Mouse (Mus musculus) forebrain, embryonic 12.5 days (tissue): ENCODE results near the gene Tmem38a. TPM values are rescaled to one million over a fixed set of nuclear protein-coding genes. Genes with fewer than 3 reads are reported as not detected.

ENCODE experiments used
- ATAC-seq: fragments of 200-750 bp; cut with Nextera tagmentation; 2 replicates; pipeline ENCODE4 v1.8.0; 2017; ENCODE audit warnings: moderate TSS enrichment; ENCODE audit not compliant: low FRiP score
- H3K27ac ChIP-seq: fragments of 300-500 bp; sonication (generic); 2 replicates; pipeline ENCODE4 v1.5.1; 2016; ENCODE audit warnings: mild to moderate bottlenecking
- H3K27me3 ChIP-seq: fragments of 300-500 bp; sonication (generic); 2 replicates; pipeline ENCODE4 v1.6.1; 2016; ENCODE audit warnings: mild to moderate bottlenecking
- H3K36me3 ChIP-seq: fragments of 300-500 bp; sonication (generic); replicated peaks from 2 replicates; pipeline ENCODE4 v1.6.1; 2016; ENCODE audit warnings: mild to moderate bottlenecking
- H3K4me1 ChIP-seq: fragments of 300-500 bp; sonication (generic); 2 replicates; pipeline ENCODE4 v1.6.1; 2016
- H3K4me2 ChIP-seq: fragments of 300-500 bp; sonication (generic); 2 replicates; pipeline ENCODE4 v1.6.1; 2016; ENCODE audit warnings: mild to moderate bottlenecking, moderate library complexity
- H3K4me3 ChIP-seq: fragments of 300-500 bp; sonication (generic); replicated peaks from 2 replicates; pipeline ENCODE4 v1.5.1; 2016; ENCODE audit warnings: mild to moderate bottlenecking
- H3K9ac ChIP-seq: fragments of 300-500 bp; sonication (generic); 2 replicates; pipeline ENCODE4 v1.6.1; 2016; ENCODE audit warnings: mild to moderate bottlenecking
- H3K9me3 ChIP-seq: fragments of 300-500 bp; sonication (generic); 2 replicates; pipeline ENCODE4 v1.6.1; 2016
- whole genome bisulfite sequencing: fragments of 180-500 bp; shearing (Covaris S2); methylation state at CpG from one replicate; pipeline ENCODE4 v1.1.7; 2016; 5-methylcytosine and 5-hydroxymethylcytosine counted together
- polyA plus RNA-seq: library from polyadenylated mRNA; unstranded; fragments of >200 nt; fragmentation: Nextera tagmentation; extraction: Ambion mirVana; gene quantifications from 2 replicates; pipeline ENCODE4 v1.2.1, GENCODE M21; 2016

The Tmem38a gene
- polyA plus RNA-seq = 10.8 and 12.4 TPM in 2 replicates

GRCm38 (mm10) chr8:72571611-72572473, at the start of gene Tmem38a:
Gene Tmem38a, plus strand, starts transcription at chr8:72572055.
- peak; percentile 34 for ATAC-seq
- Histone ChIP-seq H3K4me3 (peak within 1 kb of the TSS; percentile 65), H3K9ac (peak within 1 kb of the TSS; percentile 63), H3K4me1 (peaks cover 28% of the 10 kb centered on the region), H3K27me3 (no peaks in the 10 kb centered on the region), H3K27ac (peak within 1 kb of the TSS; percentile 87), H3K4me2 (peak within 1 kb of the TSS; percentile 80), H3K9me3 (no peaks in the 10 kb centered on the region), H3K36me3 (peaks cover 26% of the 10 kb centered on the region)
- under 1% methylated on average over 43 of the region's 45 CpGs for WGBS

- ATAC-seq = no peak
- Histone ChIP-seq H3K27ac (no peak overlapping the region), H3K9ac (no peak overlapping the region), H3K36me3 (no peaks in the 10 kb centered on the region; the same call in none of the 2 replicates), H3K4me1 (no peaks in the 10 kb centered on the region), H3K27me3 (no peaks in the 10 kb centered on the region), H3K9me3 (no peaks in the 10 kb centered on the region), H3K4me2 (no peak overlapping the region), H3K4me3 (no peak overlapping the region)
- 93% methylated on average over 1 of the region's 1 CpGs for WGBS
These were observed 39.8 kb upstream of the Tmem38a start for GRCm38 (mm10) chr8:72532103-72532502.

- no peak overlapping the region for H3K4me2 ChIP-seq
- H3K9me3 ChIP-seq = no peaks in the 10 kb centered on the region
- no peak for ATAC-seq
- no peaks in the 10 kb centered on the region for H3K27me3 ChIP-seq
- no peak overlapping the region for H3K9ac ChIP-seq
- no peak overlapping the region for H3K27ac ChIP-seq
- no peak overlapping the region for H3K4me3 ChIP-seq
- 93% methylated on average over 3 of the region's 3 CpGs for WGBS
- H3K36me3 ChIP-seq = no peaks in the 10 kb centered on the region; the same call in 1 of the 2 replicates
- H3K4me1 ChIP-seq = no peaks in the 10 kb centered on the region
These were observed 37.0 kb upstream of the Tmem38a start for GRCm38 (mm10) chr8:72534888-72535287.

- no peak overlapping the region for H3K4me3 ChIP-seq
- H3K36me3 ChIP-seq = peaks cover 9% of the 10 kb centered on the region
- no peak overlapping the region for H3K9ac ChIP-seq
- no peaks in the 10 kb centered on the region for H3K27me3 ChIP-seq
- no peak overlapping the region for H3K4me2 ChIP-seq
- no peaks in the 10 kb centered on the region for H3K9me3 ChIP-seq
- H3K27ac ChIP-seq = no peak overlapping the region
- no peaks in the 10 kb centered on the region for H3K4me1 ChIP-seq
- ATAC-seq = no peak
These were observed 32.6 kb upstream of the Tmem38a start for GRCm38 (mm10) chr8:72539234-72539633.

- no peaks in the 10 kb centered on the region for H3K9me3 ChIP-seq
- peak overlapping the region; percentile 84; the same call in 1 of the 2 replicates for H3K27ac ChIP-seq
- WGBS = 2% methylated on average over 27 of the region's 27 CpGs
- peaks cover 13% of the 10 kb centered on the region for H3K36me3 ChIP-seq
- H3K9ac ChIP-seq = peak overlapping the region; percentile 94
- peak overlapping the region; percentile 93 for H3K4me3 ChIP-seq
- no peaks in the 10 kb centered on the region for H3K27me3 ChIP-seq
- peaks cover 30% of the 10 kb centered on the region for H3K4me1 ChIP-seq
- peak; percentile 1; the same call in 1 of the 2 replicates for ATAC-seq
- peak overlapping the region; percentile 96 for H3K4me2 ChIP-seq
These were observed 24.6 kb upstream of the Tmem38a start for GRCm38 (mm10) chr8:72547122-72547801.

- H3K9me3 ChIP-seq = no peaks in the 10 kb centered on the region
- peak within 1 kb of the TSS; percentile 96 for H3K4me2 ChIP-seq
- peak within 1 kb of the TSS; percentile 93 for H3K4me3 ChIP-seq
- peak within 1 kb of the TSS; percentile 91 for H3K27ac ChIP-seq
- WGBS = under 1% methylated on average over 76 of the region's 92 CpGs
- peak within 1 kb of the TSS; percentile 94 for H3K9ac ChIP-seq
- H3K36me3 ChIP-seq = peaks cover 13% of the 10 kb centered on the region
- no peaks in the 10 kb centered on the region for H3K27me3 ChIP-seq
- H3K4me1 ChIP-seq = peaks cover 30% of the 10 kb centered on the region
- peak; percentile 95 for ATAC-seq
These were observed 23.8 kb upstream of the Tmem38a start, which contains the start of gene Med26 for GRCm38 (mm10) chr8:72547802-72548643. Gene Med26, minus strand, starts transcription at chr8:72548270.

GRCm38 (mm10) chr8:72548644-72549313, 23.1 kb upstream of the Tmem38a start:
- WGBS = under 1% methylated on average over 45 of the region's 45 CpGs
- Histone ChIP-seq H3K36me3 (peaks cover 12% of the 10 kb centered on the region; the same call in 1 of the 2 replicates), H3K4me1 (peaks cover 30% of the 10 kb centered on the region), H3K4me2 (peak overlapping the region; percentile 96), H3K4me3 (peak overlapping the region; percentile 93), H3K9ac (peak overlapping the region; percentile 85), H3K9me3 (no peaks in the 10 kb centered on the region), H3K27ac (peak overlapping the region; percentile 91), H3K27me3 (no peaks in the 10 kb centered on the region)
- ATAC-seq = peak; percentile 75

- Histone ChIP-seq H3K27me3 (no peaks in the 10 kb centered on the region), H3K4me2 (peak overlapping the region; percentile 96), H3K4me3 (peak overlapping the region; percentile 93), H3K27ac (no peak overlapping the region), H3K9ac (peak overlapping the region; percentile 85), H3K4me1 (peaks cover 30% of the 10 kb centered on the region), H3K9me3 (no peaks in the 10 kb centered on the region), H3K36me3 (peaks cover 10% of the 10 kb centered on the region; the same call in 1 of the 2 replicates)
- ATAC-seq = no peak
- 17% methylated on average over 5 of the region's 5 CpGs for WGBS
These were observed 22.5 kb upstream of the Tmem38a start for GRCm38 (mm10) chr8:72549314-72549892.

GRCm38 (mm10) chr8:72555770-72556169, 16.1 kb upstream of the Tmem38a start:
- Histone ChIP-seq H3K4me3 (no peak overlapping the region), H3K27me3 (no peaks in the 10 kb centered on the region), H3K27ac (no peak overlapping the region), H3K36me3 (peaks cover 17% of the 10 kb centered on the region), H3K9me3 (no peaks in the 10 kb centered on the region), H3K9ac (no peak overlapping the region), H3K4me2 (no peak overlapping the region), H3K4me1 (no peaks in the 10 kb centered on the region)
- WGBS = 39% methylated on average over 4 of the region's 4 CpGs
- ATAC-seq = no peak

- 100% methylated on average over 1 of the region's 1 CpGs for WGBS
- Histone ChIP-seq H3K4me3 (no peak overlapping the region), H3K36me3 (peaks cover 37% of the 10 kb centered on the region), H3K9me3 (no peaks in the 10 kb centered on the region), H3K27ac (no peak overlapping the region), H3K4me1 (no peaks in the 10 kb centered on the region), H3K27me3 (no peaks in the 10 kb centered on the region), H3K4me2 (no peak overlapping the region), H3K9ac (no peak overlapping the region)
- no peak for ATAC-seq
These were observed 10.7 kb upstream of the Tmem38a start for GRCm38 (mm10) chr8:72561111-72561689.

- H3K27ac ChIP-seq = no peak overlapping the region
- H3K9ac ChIP-seq = no peak overlapping the region
- H3K4me1 ChIP-seq = peaks cover 11% of the 10 kb centered on the region
- WGBS = 94% methylated on average over 2 of the region's 2 CpGs
- H3K36me3 ChIP-seq = peaks cover 58% of the 10 kb centered on the region
- no peak overlapping the region for H3K4me2 ChIP-seq
- H3K9me3 ChIP-seq = no peaks in the 10 kb centered on the region
- ATAC-seq = no peak
- H3K27me3 ChIP-seq = no peaks in the 10 kb centered on the region
- no peak overlapping the region for H3K4me3 ChIP-seq
These were observed 5.9 kb upstream of the Tmem38a start for GRCm38 (mm10) chr8:72565970-72566369.
